Mouse (Mus musculus) intestine, embryonic 15.5 days (tissue): ENCODE measurements at regions not wholly inside any gene's neighbourhood (a gene's known extent, or its start where the extent isn't known, plus 50 kb on each side); places are given as distances from the start of the nearest gene placed in this dataset.
A peak's percentile ranks its signal among the peaks of the same experiment; 100 is the strongest.

Source experiments
- ATAC-seq: fragments of 200-750 bp; cut with Nextera tagmentation; 2 replicates; pipeline ENCODE4 v1.8.0; 2017; ENCODE audit warnings: moderate TSS enrichment, moderate library complexity
- H3K27ac ChIP-seq: fragments of 300-500 bp; sonication (generic); 2 replicates; pipeline ENCODE4 v1.5.1; 2015; ENCODE audit warnings: mild to moderate bottlenecking, inconsistent platforms
- H3K27me3 ChIP-seq: fragments of 300-500 bp; sonication (generic); replicated peaks from 2 replicates; pipeline ENCODE4 v1.6.1; 2015; ENCODE audit warnings: inconsistent platforms
- H3K36me3 ChIP-seq: fragments of 300-500 bp; sonication (generic); 2 replicates; pipeline ENCODE4 v1.6.1; 2015; ENCODE audit warnings: inconsistent platforms
- H3K4me1 ChIP-seq: fragments of 300-500 bp; sonication (generic); replicated peaks from 2 replicates; pipeline ENCODE4 v1.6.1; 2015; ENCODE audit warnings: inconsistent platforms
- H3K4me2 ChIP-seq: fragments of 300-500 bp; sonication (generic); replicated peaks from 2 replicates; pipeline ENCODE4 v1.6.1; 2015; ENCODE audit warnings: mild to moderate bottlenecking, inconsistent platforms
- H3K4me3 ChIP-seq: fragments of 300-500 bp; sonication (generic); replicated peaks from 2 replicates; pipeline ENCODE4 v1.5.1; 2015; ENCODE audit warnings: inconsistent platforms
- H3K9ac ChIP-seq: fragments of 300-500 bp; sonication (generic); 2 replicates; pipeline ENCODE4 v1.6.1; 2015; ENCODE audit warnings: inconsistent platforms
- H3K9me3 ChIP-seq: fragments of 300-500 bp; sonication (generic); 2 replicates; pipeline ENCODE4 v1.6.1; 2016; ENCODE audit warnings: inconsistent platforms
- WGBS: fragments of 180-500 bp; shearing (Covaris S2); methylation state at CpG from one replicate; pipeline ENCODE4 v1.1.7; 2015; 5-methylcytosine and 5-hydroxymethylcytosine counted together
- microRNA counts: library from miRNA; unstranded; fragments of <30 nt; microRNA quantifications from one replicate; lab custom pipeline; 2016

GRCm38 (mm10) chr11:28648916-28649315 is 64.8 kb upstream of the Ccdc85a start:
- Histone ChIP-seq H3K9ac (no peak overlapping the region), H3K36me3 (no peaks in the 10 kb centered on the region), H3K4me2 (no peak overlapping the region), H3K27me3 (no peaks in the 10 kb centered on the region), H3K4me1 (no peaks in the 10 kb centered on the region), H3K9me3 (no peaks in the 10 kb centered on the region), H3K27ac (no peak overlapping the region), H3K4me3 (no peak overlapping the region)
- WGBS: 49% methylated on average over 3 of the region's 3 CpGs
- ATAC-seq: no peak

GRCm38 (mm10) chr11:28639081-28639480 is 55.0 kb upstream of the Ccdc85a start:
- H3K4me2 ChIP-seq: no peak overlapping the region
- H3K9ac ChIP-seq: no peak overlapping the region
- ATAC-seq: no peak
- no peaks in the 10 kb centered on the region for H3K27me3 ChIP-seq
- H3K4me1 ChIP-seq: no peaks in the 10 kb centered on the region
- H3K36me3 ChIP-seq: no peaks in the 10 kb centered on the region
- no peak overlapping the region for H3K27ac ChIP-seq
- no peaks in the 10 kb centered on the region for H3K9me3 ChIP-seq
- WGBS: 94% methylated on average over 1 of the region's 1 CpGs
- no peak overlapping the region for H3K4me3 ChIP-seq

GRCm38 (mm10) chr11:28636752-28637151 is 52.6 kb upstream of the Ccdc85a start:
- no peak overlapping the region for H3K9ac ChIP-seq
- ATAC-seq: no peak
- WGBS: 59% methylated on average over 3 of the region's 3 CpGs
- no peaks in the 10 kb centered on the region for H3K36me3 ChIP-seq
- no peaks in the 10 kb centered on the region for H3K4me1 ChIP-seq
- no peak overlapping the region for H3K4me2 ChIP-seq
- no peak overlapping the region for H3K27ac ChIP-seq
- no peaks in the 10 kb centered on the region for H3K27me3 ChIP-seq
- no peak overlapping the region for H3K4me3 ChIP-seq
- H3K9me3 ChIP-seq: no peaks in the 10 kb centered on the region

MicroRNA genes in the stretch of these regions (microRNA counts, 519-probe panel; counts per million panel counts)
- 2,248 counts per million, percentile 56 among the panel's probes with 10 or more counts for microRNA mmu-miR-216a (lab: Ali Mortazavi, UCI)
- 97.1 counts per million, percentile 29 among the panel's probes with 10 or more counts for microRNA mmu-miR-216b (lab: Ali Mortazavi, UCI)
- 97.1 counts per million, percentile 29 among the panel's probes with 10 or more counts for microRNA mmu-miR-217 (lab: Ali Mortazavi, UCI)
